Mouse (Mus musculus) regulatory T cell (primary cell): ENCODE data around the gene Steap3.

Experiments used
- in situ Hi-C: fragments of 300-600 bp; cut with MboI, MseI; formaldehyde crosslinking; loops from one replicate; pipeline ENCODE4 v1.15.1; 2025; ENCODE audit warnings: high pct_unique_total_duplicates

The Steap3 gene

GRCm38 (mm10) chr1:120202542-120202941 lies 70.0 kb downstream of the Steap3 start:
- in situ Hi-C loops: no loop called here

GRCm38 (mm10) chr1:120198942-120199341 lies 73.6 kb downstream of the Steap3 start:
- in situ Hi-C loops: loop anchor here (25.0 kb wide), 1 partner anchor 338 kb away; no protein-coding TSS in a partner anchor

- in situ Hi-C loops: loop anchor here (25.0 kb wide), 1 partner anchor 339 kb away; no protein-coding TSS in a partner anchor
Measured at GRCm38 (mm10) chr1:120198151-120198550, 74.4 kb downstream of the Steap3 start.

DNA sequence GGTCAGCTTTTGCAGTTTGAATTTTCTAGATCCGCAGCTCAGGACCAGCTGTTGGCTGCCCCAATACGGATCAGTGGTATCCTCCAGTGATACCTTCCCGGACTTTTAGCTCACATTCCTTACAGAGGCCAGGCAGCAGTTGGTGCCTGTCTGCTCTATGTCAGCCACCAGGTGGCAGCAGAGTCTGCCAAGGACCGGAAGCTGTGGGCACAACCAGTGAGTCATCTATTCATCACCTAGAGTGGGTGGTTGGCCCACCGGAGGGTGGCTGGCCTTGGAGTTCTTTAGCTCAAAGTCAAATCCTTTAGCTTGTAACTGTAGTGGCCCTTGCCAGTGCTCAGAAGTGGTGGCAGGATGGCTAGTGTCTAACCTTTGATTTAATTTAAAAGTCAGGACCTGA lies 75.3 kb downstream of the Steap3 start:
- in situ Hi-C loops: loop anchor here (25.0 kb wide), 1 partner anchor 340 kb away; no protein-coding TSS in a partner anchor

- in situ Hi-C loops: loop anchor here (25.0 kb wide), 1 partner anchor 341 kb away; no protein-coding TSS in a partner anchor
Measured at GRCm38 (mm10) chr1:120196724-120197123, 75.8 kb downstream of the Steap3 start.

GRCm38 (mm10) chr1:120195947-120196346 lies 76.6 kb downstream of the Steap3 start:
- in situ Hi-C loops: loop anchor here (25.0 kb wide), 1 partner anchor 341 kb away; no protein-coding TSS in a partner anchor

DNA sequence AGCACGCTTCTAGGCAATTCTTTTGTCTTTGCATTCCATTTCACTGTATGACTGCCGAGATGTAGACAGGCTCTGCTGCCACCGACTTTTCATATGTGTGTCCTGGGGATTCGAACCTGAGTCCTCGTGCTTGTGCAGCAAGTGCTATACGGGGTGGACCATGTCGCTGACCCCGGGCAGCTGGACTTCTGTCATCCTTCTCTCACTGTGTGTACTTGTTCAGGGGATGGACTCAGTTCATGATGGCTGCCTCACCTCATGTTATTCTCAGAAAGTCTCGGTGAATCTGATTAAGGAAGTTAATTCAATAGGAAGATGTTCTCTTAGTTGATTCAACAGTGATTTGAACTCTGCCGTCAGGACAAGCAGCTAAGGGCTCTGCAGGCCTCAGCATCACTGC lies 78.9 kb downstream of the Steap3 start:
- in situ Hi-C loops: loop anchor here (25.0 kb wide), 1 partner anchor 344 kb away; no protein-coding TSS in a partner anchor

DNA sequence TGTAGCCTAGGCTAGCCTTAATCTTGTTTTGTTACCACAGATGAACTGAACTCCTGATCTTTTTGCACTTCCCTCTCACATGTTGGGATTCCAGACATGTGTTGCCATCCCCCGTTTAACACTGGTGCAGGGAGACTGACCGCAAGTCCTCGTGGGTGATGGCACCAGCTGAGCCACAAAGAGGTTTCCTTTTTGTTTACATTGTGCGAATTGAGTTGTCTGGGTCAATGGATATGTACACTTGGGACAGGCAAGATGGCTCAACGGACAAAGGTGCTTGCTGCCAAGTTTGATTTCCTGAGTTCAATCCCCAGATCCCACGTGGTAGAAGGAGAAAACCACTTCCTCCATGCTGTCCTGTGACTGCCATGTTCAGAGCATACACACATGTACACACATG lies 80.2 kb downstream of the Steap3 start:
- in situ Hi-C loops: loop anchor here (25.0 kb wide), 1 partner anchor 345 kb away; no protein-coding TSS in a partner anchor

GRCm38 (mm10) chr1:120190946-120191345 lies 81.6 kb downstream of the Steap3 start:
- in situ Hi-C loops: loop anchor here (25.0 kb wide), 1 partner anchor 346 kb away; no protein-coding TSS in a partner anchor

DNA sequence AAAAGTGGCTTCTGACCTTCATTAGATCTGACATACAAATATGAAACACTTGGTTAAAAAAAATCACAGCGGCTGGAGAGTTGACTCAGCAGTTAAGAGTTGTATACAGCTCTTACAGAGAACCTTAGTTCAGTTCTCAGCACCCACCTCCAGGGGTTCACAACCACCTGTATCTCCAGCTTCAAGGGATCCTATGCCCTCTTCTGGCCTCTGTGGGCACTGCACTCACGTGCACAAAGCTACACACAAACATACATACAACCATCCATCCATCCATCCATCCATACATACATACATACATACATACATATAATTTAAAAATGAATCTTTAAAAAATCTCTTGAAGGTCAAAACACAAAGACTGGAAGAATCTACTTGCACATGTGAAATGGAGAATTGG lies 82.2 kb downstream of the Steap3 start:
- in situ Hi-C loops: loop anchor here (25.0 kb wide), 1 partner anchor 347 kb away; no protein-coding TSS in a partner anchor

DNA sequence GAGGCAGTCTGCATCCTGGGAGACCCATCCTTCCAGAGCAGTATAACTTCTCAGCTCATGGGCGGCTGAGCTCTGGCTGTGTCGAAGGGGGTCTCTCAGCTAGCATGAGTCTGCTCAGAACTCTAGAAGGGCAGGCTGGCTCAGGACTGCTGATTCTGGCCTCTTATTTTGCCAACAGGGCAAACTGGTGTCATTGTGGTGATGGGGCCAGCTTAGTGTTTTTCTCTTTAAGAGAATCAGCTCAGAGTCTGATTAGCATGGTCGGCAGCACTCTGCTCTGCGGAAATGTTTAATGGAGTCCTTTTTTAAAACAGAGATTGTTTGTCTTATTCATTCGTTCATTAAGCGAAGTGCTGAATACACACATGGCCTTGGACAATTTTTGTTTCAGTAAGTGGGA lies 83.3 kb downstream of the Steap3 start:
- in situ Hi-C loops: loop anchor here (25.0 kb wide), 1 partner anchor 348 kb away; no protein-coding TSS in a partner anchor

DNA sequence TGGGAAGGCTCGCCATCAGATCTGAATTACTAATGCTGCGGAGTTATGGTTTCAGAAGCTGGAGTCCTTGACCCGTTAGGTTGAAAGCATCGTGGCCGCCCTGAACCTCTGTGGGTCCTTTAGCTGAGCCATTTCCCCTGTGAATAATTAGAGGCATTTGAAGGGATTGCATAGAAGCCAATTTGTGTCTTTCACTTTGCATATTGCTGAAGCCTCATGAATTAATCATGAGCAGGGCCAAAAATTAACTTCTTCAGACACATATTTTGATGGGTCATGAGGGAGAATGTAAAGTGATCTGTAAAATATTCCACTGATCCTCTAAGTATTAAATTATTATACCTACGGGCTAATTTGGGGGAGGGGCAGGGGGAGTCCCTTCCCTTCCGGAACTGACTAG lies 85.4 kb downstream of the Steap3 start:
- in situ Hi-C loops: loop anchor here (25.0 kb wide), 1 partner anchor 350 kb away; no protein-coding TSS in a partner anchor

DNA sequence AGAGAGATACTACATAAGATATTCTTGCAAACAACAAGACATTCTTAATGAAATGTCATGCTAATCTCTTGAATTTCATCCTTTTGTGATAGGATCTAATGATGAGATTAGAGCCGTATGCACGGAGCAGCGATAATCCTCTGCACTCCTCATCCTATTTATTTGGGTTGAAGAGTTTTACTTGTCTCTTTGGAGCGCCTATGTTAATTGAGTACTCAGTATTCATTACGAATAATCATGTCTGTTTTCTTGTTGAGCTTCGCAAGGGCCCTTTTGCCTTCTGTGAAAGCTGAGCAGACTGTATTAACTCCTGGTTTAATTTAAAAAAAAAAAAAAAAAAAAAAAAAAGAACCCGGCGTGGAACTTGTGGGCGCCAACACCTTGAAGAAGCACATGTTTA lies 85.8 kb downstream of the Steap3 start:
- in situ Hi-C loops: loop anchor here (25.0 kb wide), 1 partner anchor 351 kb away; no protein-coding TSS in a partner anchor

- in situ Hi-C loops: loop anchor here (25.0 kb wide), 1 partner anchor 351 kb away; no protein-coding TSS in a partner anchor
Measured at GRCm38 (mm10) chr1:120186204-120186603, 86.3 kb downstream of the Steap3 start.

DNA sequence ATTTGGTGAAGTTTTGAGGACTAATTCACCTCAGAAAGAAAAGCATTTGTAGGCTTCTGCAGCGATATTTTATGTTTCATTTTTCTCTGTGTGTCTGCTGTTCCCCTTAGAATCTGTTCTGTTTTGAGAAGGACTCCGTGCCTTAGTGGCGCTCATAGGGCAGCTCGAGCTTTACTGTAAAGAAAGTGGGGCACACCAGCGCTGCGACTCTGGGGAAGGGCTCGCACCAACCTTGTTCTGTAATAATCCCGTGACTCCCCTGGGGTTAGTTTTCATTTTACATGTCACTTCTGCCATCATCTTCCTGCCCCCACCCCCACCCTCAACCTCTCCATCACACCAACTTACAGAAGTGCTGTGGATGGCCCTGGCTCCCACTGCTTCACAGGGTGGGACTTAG lies 95.4 kb downstream of the Steap3 start:
- in situ Hi-C loops: loop anchor here (25.0 kb wide), 1 partner anchor 360 kb away; no protein-coding TSS in a partner anchor

- in situ Hi-C loops: loop anchor here (25.0 kb wide), 1 partner anchor 361 kb away; no protein-coding TSS in a partner anchor
Measured at GRCm38 (mm10) chr1:120176313-120176712, 96.2 kb downstream of the Steap3 start.

DNA sequence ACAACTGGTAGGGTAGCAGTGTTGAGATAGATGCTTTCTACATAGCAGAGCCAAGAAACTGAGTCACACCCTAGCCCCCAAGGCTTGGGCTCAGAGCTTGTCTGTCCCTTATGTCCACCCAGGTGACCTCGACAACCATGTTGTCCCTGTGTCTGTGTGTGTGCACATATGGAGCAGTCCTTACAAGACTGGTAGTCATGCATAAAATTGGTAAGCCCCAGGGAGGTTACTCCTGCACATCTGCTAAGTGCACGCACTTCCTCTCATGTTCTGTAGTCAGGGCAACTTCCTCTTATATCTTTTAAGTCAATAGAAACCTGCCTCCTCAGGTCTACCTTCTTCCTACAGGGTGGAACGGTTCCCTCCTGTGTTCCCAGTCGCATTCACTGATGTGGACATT lies 97.5 kb downstream of the Steap3 start:
- in situ Hi-C loops: loop anchor here (25.0 kb wide), 1 partner anchor 362 kb away; no protein-coding TSS in a partner anchor

DNA sequence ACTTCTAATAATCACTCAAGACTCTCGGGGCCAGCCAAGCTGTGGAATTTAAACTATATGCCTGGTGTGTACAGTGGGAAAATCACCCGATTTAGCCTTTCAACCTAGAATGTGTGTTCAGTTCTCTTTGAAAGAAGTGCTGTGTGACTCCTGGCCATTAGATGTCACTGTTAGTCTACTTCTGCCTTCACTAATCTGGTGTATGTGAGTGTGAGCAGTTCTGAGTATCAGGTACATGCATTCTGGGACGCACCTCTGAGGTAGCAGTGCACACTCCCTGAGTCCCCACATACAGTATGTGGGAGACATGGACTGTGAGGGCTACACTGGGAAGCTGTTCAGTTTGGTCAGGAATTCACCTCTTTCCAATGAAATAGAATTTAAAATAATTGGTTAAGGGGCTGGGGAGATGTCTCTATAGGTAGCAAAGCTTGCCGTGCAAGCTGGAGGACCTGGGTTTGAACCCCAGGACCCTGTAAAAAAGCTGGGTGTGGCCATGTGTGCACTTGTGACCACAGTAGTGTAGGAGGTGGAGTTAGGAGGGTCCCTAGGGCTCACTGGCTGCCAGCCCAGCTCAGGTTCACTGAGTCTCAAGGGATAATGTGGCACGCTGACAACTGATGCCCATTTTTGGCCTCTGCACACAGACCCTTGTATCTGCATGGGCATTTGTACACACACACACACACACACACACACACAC lies 100.5 kb downstream of the Steap3 start:
- in situ Hi-C loops: no loop called here

GRCm38 (mm10) chr1:120170307-120170706 lies 102.2 kb downstream of the Steap3 start:
- in situ Hi-C loops: no loop called here

- in situ Hi-C loops: no loop called here
Measured at GRCm38 (mm10) chr1:120168674-120169073, 103.8 kb downstream of the Steap3 start.

DNA sequence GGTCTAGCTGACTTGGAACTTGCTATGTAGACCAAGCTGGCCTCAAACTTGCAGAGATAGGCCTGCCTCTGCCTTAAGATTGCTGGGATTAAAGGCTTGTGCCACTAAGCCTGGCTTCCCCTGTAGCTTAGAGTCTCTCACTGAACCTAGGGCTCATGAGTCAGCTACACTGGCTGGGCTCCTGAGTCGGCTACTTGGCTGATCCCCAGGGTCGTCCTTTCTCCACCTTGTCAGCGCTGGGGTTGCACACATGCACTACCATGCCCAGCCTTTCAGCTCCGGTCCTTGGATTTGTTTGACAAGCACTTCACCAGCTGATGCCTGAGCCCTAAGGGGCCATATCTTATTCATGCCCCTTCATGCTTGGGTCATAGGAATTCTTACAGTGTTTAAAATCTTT lies 104.5 kb downstream of the Steap3 start:
- in situ Hi-C loops: no loop called here

GRCm38 (mm10) chr1:120162616-120163015 lies 109.9 kb downstream of the Steap3 start:
- in situ Hi-C loops: no loop called here

- in situ Hi-C loops: no loop called here
Measured at GRCm38 (mm10) chr1:120161502-120161901, 111.0 kb downstream of the Steap3 start.
